Mouse (Mus musculus) megakaryocyte, embryonic 14.5 days (primary cell): Measurements from ENCODE around the gene Cracr2b.

Experiments used
- FLI1 ChIP-seq: IDR thresholded peaks from 2 replicates; pipeline ENCODE4 v1.6.1; 2012; ENCODE audit warnings: low read length, inconsistent platforms, mixed read lengths
- GATA1 ChIP-seq: IDR thresholded peaks from 3 replicates; pipeline ENCODE4 v1.6.1; 2012; ENCODE audit warnings: mixed read lengths, low read length, inconsistent platforms, borderline replicate concordance

GRCm38 (mm10) chr7:141472226-141472625, 11.3 kb downstream of the Cracr2b start:
- TF ChIP-seq GATA1 (no peak), FLI1 (no peak)
